9 mouse cellular contexts compared by ENCODE assay signal in genomic region chr19:44487266-44487665, GRCm38 (mm10). TPM values are rescaled to one million over a fixed set of nuclear protein-coding genes. Genes with fewer than 3 reads are reported as not detected.
DNase-seq lines count a peak whose midpoint lies in the region; ATAC-seq and TF ChIP-seq lines count a peak whose summit lies in the region.
"Had no signal": no experiment of that assay in that cellular context is flagged by ENCODE, and none has a peak within 500 bp of the region (broad histone marks: within the 10 kb centered on the region; RNA-seq: fewer than 3 reads in every experiment).

No protein-coding gene starts in this region.

- WGBS in heart, postnatal 0 days, result 9% methylated on average over 8 of the region's 8 CpGs
- 6% methylated on average over 8 of the region's 8 CpGs for WGBS in liver, postnatal 0 days (ENCODE audit: insufficient replicate concordance)
- WGBS in small intestine, adult 2 months, result 13% methylated on average over 8 of the region's 8 CpGs

- TF ChIP-seq EP300 in heart, postnatal 0 days (IDR thresholded peaks at IDR 0.05; ENCODE audit: low read depth), result no peak
- no peak for TF ChIP-seq EP300 in liver, postnatal 0 days (IDR thresholded peaks at IDR 0.05; ENCODE audit: low read depth)

- TF ChIP-seq CTCF in bone marrow macrophage, adult 2 months (IDR thresholded peaks at IDR 0.05; ENCODE audit: low read depth, low read length), result peak; percentile 62
- TF ChIP-seq CTCF in heart, postnatal 0 days (IDR thresholded peaks at IDR 0.05; ENCODE audit: low read depth), result peak; percentile 42; the same call in 1 of the 2 replicates
- peak; percentile 82 for TF ChIP-seq CTCF in liver, postnatal 0 days (IDR thresholded peaks at IDR 0.05; ENCODE audit: low read depth)
- peak; percentile 69; the same call in 1 of the 2 replicates for TF ChIP-seq CTCF in small intestine, adult 2 months (IDR thresholded peaks at IDR 0.05; ENCODE audit: extremely low read depth, insufficient read length, insufficient replicate concordance, low read depth, low read length)

- H3K4me1 ChIP-seq in bone marrow macrophage, adult 2 months (ENCODE audit: control insufficient read depth, insufficient read depth, low read length), result no peaks in the 10 kb centered on the region
- no peaks in the 10 kb centered on the region for H3K4me1 ChIP-seq in heart, postnatal 0 days (ENCODE audit: control insufficient read depth, insufficient read depth)
- H3K4me1 ChIP-seq in liver, postnatal 0 days (ENCODE audit: insufficient read depth), result no peaks in the 10 kb centered on the region
- no peaks in the 10 kb centered on the region for H3K4me1 ChIP-seq in small intestine, adult 2 months (ENCODE audit: control insufficient read depth, insufficient read depth, insufficient read length, low read length)
- H3K4me1 ChIP-seq: limb, embryonic 12.5 days had no signal

- H3K4me2 ChIP-seq in heart, postnatal 0 days (ENCODE audit: low read depth, low read length), result no peak overlapping the region
- no peak overlapping the region for H3K4me2 ChIP-seq in liver, postnatal 0 days (ENCODE audit: low read depth, low read length)
- H3K4me2 ChIP-seq: limb, embryonic 12.5 days had no signal

- H3K27me3 ChIP-seq in heart, postnatal 0 days (ENCODE audit: control insufficient read depth, insufficient read depth, low read length), result 0 out of 2 replicates have a peak, but pooled peaks cover 3% of the 10 kb centered on the region
- 0 out of 2 replicates have a peak, but pooled peaks cover 3% of the 10 kb centered on the region for H3K27me3 ChIP-seq in liver, postnatal 0 days (ENCODE audit: insufficient read depth, low read length)
- no peaks in the 10 kb centered on the region for H3K27me3 ChIP-seq in small intestine, adult 2 months (ENCODE audit: control insufficient read depth, insufficient read depth, low read length)

- no peaks in the 10 kb centered on the region for H3K9me3 ChIP-seq in heart, postnatal 0 days (replicated peaks; ENCODE audit: control insufficient read depth, low read length)
- H3K9me3 ChIP-seq in liver, postnatal 0 days (ENCODE audit: low read length), result no peaks in the 10 kb centered on the region
- H3K9me3 ChIP-seq: limb, embryonic 12.5 days had no signal

- peak; percentile 93 for DNase-seq in heart, adult 11 months
- DNase-seq in heart, adult 9 months (ENCODE audit: low spot score in 2 of 2), result no peak
- DNase-seq in CD4-positive helper T cell, adult 2 months (ENCODE audit: low read depth, low spot score), result peak; percentile 61
- DNase-seq in heart, postnatal 0 days (ENCODE audit: low spot score), result no peak
- DNase-seq in liver, postnatal 0 days, result peak; percentile 76
- no peak for DNase-seq in cerebellum, adult 9-10 months

- H3K4me3 ChIP-seq in bone marrow macrophage, adult 2 months (ENCODE audit: insufficient read depth, low read length), result no peak overlapping the region
- no peak overlapping the region for H3K4me3 ChIP-seq in heart, postnatal 0 days (ENCODE audit: low read depth, low read length)
- no peak overlapping the region for H3K4me3 ChIP-seq in liver, postnatal 0 days (ENCODE audit: low read depth, low read length)
- H3K4me3 ChIP-seq in small intestine, adult 2 months (ENCODE audit: low read depth, low read length), result no peak overlapping the region
- H3K4me3 ChIP-seq: limb, embryonic 12.5 days had no signal

- H3K27ac ChIP-seq in bone marrow macrophage, adult 2 months (ENCODE audit: insufficient read depth, low read depth, low read length), result no peak overlapping the region
- no peak overlapping the region for H3K27ac ChIP-seq in heart, postnatal 0 days (ENCODE audit: low read depth)
- H3K27ac ChIP-seq in liver, postnatal 0 days (ENCODE audit: low read depth), result no peak overlapping the region
- H3K27ac ChIP-seq in small intestine, adult 2 months (ENCODE audit: insufficient read depth, low read depth, low read length), result no peak overlapping the region
- H3K27ac ChIP-seq: limb, embryonic 12.5 days had no signal

- H3K9ac ChIP-seq in heart, postnatal 0 days (replicated peaks; ENCODE audit: low read depth, low read length), result no peak overlapping the region
- no peak overlapping the region for H3K9ac ChIP-seq in liver, postnatal 0 days (replicated peaks)
- H3K9ac ChIP-seq: limb, embryonic 12.5 days had no signal

- no peak for ATAC-seq in heart, postnatal 0 days (ENCODE audit: insufficient read depth, low read depth)
- peak; percentile 58; the same call in 1 of the 2 replicates for ATAC-seq in liver, postnatal 0 days

- no peaks in the 10 kb centered on the region for H3K36me3 ChIP-seq in heart, postnatal 0 days (replicated peaks; ENCODE audit: control insufficient read depth, insufficient read depth, low read length)
- H3K36me3 ChIP-seq in liver, postnatal 0 days (replicated peaks; ENCODE audit: insufficient read depth, low read length), result no peaks in the 10 kb centered on the region
- no peaks in the 10 kb centered on the region for H3K36me3 ChIP-seq in small intestine, adult 2 months (ENCODE audit: control insufficient read depth, insufficient read depth, low read length)
- H3K36me3 ChIP-seq: limb, embryonic 12.5 days had no signal

- TF ChIP-seq POLR2A in bone marrow macrophage, adult 2 months (IDR thresholded peaks at IDR 0.05; ENCODE audit: borderline replicate concordance, low read depth, low read length), result no peak
- TF ChIP-seq POLR2A in small intestine, adult 2 months (IDR thresholded peaks at IDR 0.05; ENCODE audit: low read depth, low read length), result no peak

RNA-seq across cellular contexts. Expression of gene Wnt8b, which starts 6.0 kb away (rescaled TPM):
- not detected in 2 replicates for polyA plus RNA-seq in bone marrow macrophage, adult 2 months (2012; ENCODE audit: insufficient read depth, insufficient read length, missing spikeins)
- 0.27 TPM in 1 of 2 replicates, not detected in the other for total RNA-seq in heart, postnatal 0 days (2014; rRNA removed; ENCODE audit: low replicate concordance)
- not detected in 2 replicates for polyA plus RNA-seq in heart, postnatal 0 days (2015; fragmentation: Nextera tagmentation; extraction: Ambion mirVana)
- not detected in 2 replicates for polyA plus RNA-seq in liver, postnatal 0 days (2015; fragmentation: Nextera tagmentation; extraction: Ambion mirVana)
- not detected in 2 replicates for polyA plus RNA-seq in small intestine, adult 2 months (2012; rRNA removed)
- polyA plus RNA-seq: limb, embryonic 12.5 days had no signal

RNA-seq across cellular contexts. Expression of gene Sec31b, which starts 58.4 kb away (rescaled TPM):
- 1.4 and 2.0 TPM in 2 replicates for polyA plus RNA-seq in bone marrow macrophage, adult 2 months (2012; ENCODE audit: insufficient read depth, insufficient read length, missing spikeins)
- total RNA-seq in heart, postnatal 0 days (2014; rRNA removed; ENCODE audit: low replicate concordance), result 4.2 and 5.5 TPM in 2 replicates
- polyA plus RNA-seq in heart, postnatal 0 days (2015; fragmentation: Nextera tagmentation; extraction: Ambion mirVana), result 1.6 and 1.8 TPM in 2 replicates
- 0.54 and 0.57 TPM in 2 replicates for polyA plus RNA-seq in liver, postnatal 0 days (2015; fragmentation: Nextera tagmentation; extraction: Ambion mirVana)
- polyA plus RNA-seq in small intestine, adult 2 months (2012; rRNA removed), result 1.3 and 1.5 TPM in 2 replicates

Comparison
In these comparisons a context has a peak if more than half of its experiments do, and no peak if none do; other contexts are left out.
1. DNase-seq: peak in heart, adult 11 months (single experiment), CD4-positive helper T cell, adult 2 months (single experiment) and liver, postnatal 0 days (single experiment); none in heart, adult 9 months (0 of 2), heart, postnatal 0 days (single experiment) and cerebellum, adult 9-10 months (single experiment).
2. Peak in every context shown above with its lines, with median percentiles within 50 percentile points of each other: CTCF ChIP-seq.